Mouse (Mus musculus) ES-E14 (cell line): ENCODE results near the gene Gm15517.

Experiments
- CHD2 ChIP-seq: IDR thresholded peaks from 2 replicates; pipeline ENCODE4 v1.6.1; 2014; ENCODE audit warnings: mild to moderate bottlenecking, low read depth, low read length, inconsistent platforms
- HCFC1 ChIP-seq: IDR thresholded peaks from 2 replicates; pipeline ENCODE4 v1.6.1; 2012; ENCODE audit warnings: low read length, inconsistent platforms, borderline replicate concordance; ENCODE audit not compliant: insufficient read depth
- MAFK ChIP-seq: IDR thresholded peaks from 2 replicates; pipeline ENCODE4 v1.6.1; 2014; ENCODE audit warnings: mild to moderate bottlenecking, low read depth, low read length, inconsistent platforms; ENCODE audit not compliant: insufficient read depth
- ZC3H11A ChIP-seq: IDR thresholded peaks from 2 replicates; pipeline ENCODE4 v1.6.1; 2012; ENCODE audit warnings: low read depth, mild to moderate bottlenecking, inconsistent platforms, low read length, borderline replicate concordance
- ZNF384 ChIP-seq: IDR thresholded peaks from 2 replicates; pipeline ENCODE4 v1.6.1; 2012; ENCODE audit warnings: low read depth, low read length, inconsistent platforms

GRCm38 (mm10) chr7:44281586-44281985 is 20.3 kb downstream of the Gm15517 start:
- TF ChIP-seq CHD2 (no peak), MAFK (no peak), ZC3H11A (no peak), ZNF384 (no peak), HCFC1 (no peak)
